1 mouse cellular context compared by ENCODE assay signal in genomic region chr3:88274002-88274401, GRCm38 (mm10).
A peak's percentile ranks its signal among the peaks of the same experiment; 100 is the strongest.
TF ChIP-seq lines count a peak whose summit lies in the region.

No protein-coding gene starts in this region.

TF ChIP-seq in MEL, 35 proteins besides CTCF, POLR2A, EP300 and RAD21:
- TF ChIP-seq MXI1 (IDR thresholded peaks at IDR 0.05; ENCODE audit: low read depth, low read length) = no peak
- TF ChIP-seq SIN3A (IDR thresholded peaks at IDR 0.05; ENCODE audit: low read length) = no peak
- TF ChIP-seq E2F4 (IDR thresholded peaks at IDR 0.05; ENCODE audit: borderline replicate concordance, low read depth, low read length) = no peak
- TF ChIP-seq ETS1 (IDR thresholded peaks at IDR 0.05; ENCODE audit: low read depth, low read length) = no peak
- TF ChIP-seq NRF1 (IDR thresholded peaks at IDR 0.05; ENCODE audit: insufficient read depth, low read depth, low read length, poor library complexity, severe bottlenecking) = no peak
- no peak for TF ChIP-seq ZC3H11A (IDR thresholded peaks at IDR 0.05; ENCODE audit: low read depth, low read length)
- peak; percentile 29 for TF ChIP-seq SMC3 (IDR thresholded peaks at IDR 0.05; ENCODE audit: low read depth, low read length)
- TF ChIP-seq CHD2 (IDR thresholded peaks at IDR 0.05; ENCODE audit: low read length) = no peak
- TF ChIP-seq MYB (IDR thresholded peaks at IDR 0.05; ENCODE audit: low read depth, low read length) = no peak
